Mouse (Mus musculus) heart, embryonic 16.5 days (tissue): ENCODE measurements at regions not wholly inside any gene's neighbourhood (a gene's known extent, or its start where the extent isn't known, plus 50 kb on each side); places are given as distances from the start of the nearest gene placed in this dataset.

ENCODE experiments used
- ATAC-seq: fragments of 200-750 bp; cut with Nextera tagmentation; replicated peaks from 2 replicates; pipeline ENCODE4 v1.8.0; 2017; ENCODE audit warnings: moderate number of reproducible peaks; ENCODE audit not compliant: insufficient read depth, low FRiP score; ENCODE audit errors: extremely low read depth
- H3K27ac ChIP-seq: fragments of 300-500 bp; sonication (generic); 2 replicates; pipeline ENCODE4 v1.5.1; 2014; ENCODE audit warnings: mild to moderate bottlenecking, low read length, control low read depth, moderate library complexity
- H3K27me3 ChIP-seq: fragments of 300-500 bp; sonication (generic); 2 replicates; pipeline ENCODE4 v1.6.1; 2014; ENCODE audit warnings: low read length, mixed read lengths; ENCODE audit not compliant: control insufficient read depth, insufficient read depth
- H3K36me3 ChIP-seq: fragments of 300-500 bp; sonication (generic); 2 replicates; pipeline ENCODE4 v1.6.1; 2014; ENCODE audit not compliant: control insufficient read depth, insufficient read depth
- H3K4me1 ChIP-seq: fragments of 300-500 bp; sonication (generic); 2 replicates; pipeline ENCODE4 v1.6.1; 2014; ENCODE audit warnings: low read length, mixed read lengths; ENCODE audit not compliant: control insufficient read depth, insufficient read depth
- H3K4me2 ChIP-seq: fragments of 300-500 bp; sonication (generic); 2 replicates; pipeline ENCODE4 v1.6.1; 2014; ENCODE audit warnings: low read depth, mild to moderate bottlenecking, control low read depth, low read length
- H3K4me3 ChIP-seq: fragments of 300-500 bp; sonication (generic); 2 replicates; pipeline ENCODE4 v1.5.1; 2014; ENCODE audit warnings: mild to moderate bottlenecking, control low read depth, low read length
- H3K9ac ChIP-seq: fragments of 300-500 bp; sonication (generic); 2 replicates; pipeline ENCODE4 v1.6.1; 2014; ENCODE audit warnings: low read length, control low read depth
- H3K9me3 ChIP-seq: fragments of 300-500 bp; sonication (generic); replicated peaks from 2 replicates; pipeline ENCODE4 v1.6.1; 2016; ENCODE audit warnings: low read length; ENCODE audit not compliant: control insufficient read depth
- WGBS: fragments of 180-500 bp; shearing (Covaris S2); extraction: QIAGEN DNeasy Blood & Tissue Kit; methylation state at CpG from one replicate; pipeline ENCODE4 v1.1.7; 2014; 5-methylcytosine and 5-hydroxymethylcytosine counted together

GRCm38 (mm10) chr12:77667151-77667874 lies 429.4 kb downstream of the Fut8 start:
- 45% methylated on average over 10 of the region's 10 CpGs for WGBS
- Histone ChIP-seq H3K9me3 (no peaks in the 10 kb centered on the region), H3K4me1 (0 out of 2 replicates have a peak, but pooled peaks cover 2% of the 10 kb centered on the region), H3K9ac (no peak overlapping the region), H3K4me2 (no peak overlapping the region), H3K27me3 (peaks cover 6% of the 10 kb centered on the region), H3K36me3 (no peaks in the 10 kb centered on the region), H3K4me3 (no peak overlapping the region), H3K27ac (no peak overlapping the region)
- no peak for ATAC-seq

- ATAC-seq, result peak; percentile 55; the same call in 1 of the 2 replicates
- no peak overlapping the region for H3K4me2 ChIP-seq
- peaks cover 6% of the 10 kb centered on the region for H3K27me3 ChIP-seq
- 2% methylated on average over 6 of the region's 6 CpGs for WGBS
- 0 out of 2 replicates have a peak, but pooled peaks cover 2% of the 10 kb centered on the region for H3K4me1 ChIP-seq
- H3K27ac ChIP-seq, result no peak overlapping the region
- no peak overlapping the region for H3K9ac ChIP-seq
- no peak overlapping the region for H3K4me3 ChIP-seq
- no peaks in the 10 kb centered on the region for H3K9me3 ChIP-seq
- H3K36me3 ChIP-seq, result no peaks in the 10 kb centered on the region
These were observed 429.9 kb downstream of the Fut8 start for GRCm38 (mm10) chr12:77667875-77668204.

GRCm38 (mm10) chr12:77670531-77670930 lies 432.6 kb downstream of the Fut8 start:
- Histone ChIP-seq H3K36me3 (no peaks in the 10 kb centered on the region), H3K9ac (no peak overlapping the region), H3K4me3 (no peak overlapping the region), H3K27ac (no peak overlapping the region), H3K4me2 (no peak overlapping the region), H3K9me3 (no peaks in the 10 kb centered on the region), H3K4me1 (0 out of 2 replicates have a peak, but pooled peaks cover 2% of the 10 kb centered on the region), H3K27me3 (peaks cover 6% of the 10 kb centered on the region)
- WGBS, result 69% methylated on average over 8 of the region's 8 CpGs
- no peak for ATAC-seq

GRCm38 (mm10) chr12:77674352-77674751 lies 436.4 kb downstream of the Fut8 start:
- peaks cover 6% of the 10 kb centered on the region; the same call in 1 of the 2 replicates for H3K27me3 ChIP-seq
- no peak for ATAC-seq
- 56% methylated on average over 2 of the region's 2 CpGs for WGBS

GRCm38 (mm10) chr12:77674755-77675154 lies 436.8 kb downstream of the Fut8 start:
- no peak for ATAC-seq
- Histone ChIP-seq H3K4me2 (no peak overlapping the region), H3K36me3 (no peaks in the 10 kb centered on the region), H3K9me3 (no peaks in the 10 kb centered on the region), H3K4me3 (no peak overlapping the region), H3K4me1 (no peaks in the 10 kb centered on the region), H3K9ac (no peak overlapping the region), H3K27me3 (0 out of 2 replicates have a peak, but pooled peaks cover 4% of the 10 kb centered on the region), H3K27ac (no peak overlapping the region)
- 74% methylated on average over 5 of the region's 5 CpGs for WGBS

More at GRCm38 (mm10) chr12:77674352-77674751, 436.4 kb downstream of the Fut8 start:
- no peak overlapping the region for H3K9ac ChIP-seq
- H3K36me3 ChIP-seq, result no peaks in the 10 kb centered on the region
- no peak overlapping the region for H3K4me2 ChIP-seq
- H3K27ac ChIP-seq, result no peak overlapping the region
- H3K4me1 ChIP-seq, result no peaks in the 10 kb centered on the region
- no peaks in the 10 kb centered on the region for H3K9me3 ChIP-seq
- no peak overlapping the region for H3K4me3 ChIP-seq

- no peak for ATAC-seq
These were observed 440.1 kb downstream of the Fut8 start for GRCm38 (mm10) chr12:77678040-77678439.

GRCm38 (mm10) chr12:77694101-77694500 lies 456.2 kb downstream of the Fut8 start:
- no peak overlapping the region for H3K27ac ChIP-seq
- H3K9me3 ChIP-seq, result no peaks in the 10 kb centered on the region
- ATAC-seq, result no peak
- WGBS, result 57% methylated on average over 6 of the region's 6 CpGs
- H3K4me1 ChIP-seq, result peaks cover 7% of the 10 kb centered on the region
- no peak overlapping the region for H3K4me3 ChIP-seq
- H3K36me3 ChIP-seq, result no peaks in the 10 kb centered on the region
- no peaks in the 10 kb centered on the region for H3K27me3 ChIP-seq
- no peak overlapping the region for H3K9ac ChIP-seq
- no peak overlapping the region for H3K4me2 ChIP-seq

More at GRCm38 (mm10) chr12:77678040-77678439, 440.1 kb downstream of the Fut8 start:
- no peaks in the 10 kb centered on the region for H3K36me3 ChIP-seq
- no peaks in the 10 kb centered on the region for H3K27me3 ChIP-seq
- no peak overlapping the region for H3K27ac ChIP-seq
- no peaks in the 10 kb centered on the region for H3K4me1 ChIP-seq
- H3K9me3 ChIP-seq, result no peaks in the 10 kb centered on the region
- H3K4me3 ChIP-seq, result no peak overlapping the region
- no peak overlapping the region for H3K4me2 ChIP-seq
- WGBS, result 31% methylated on average over 5 of the region's 5 CpGs
- H3K9ac ChIP-seq, result no peak overlapping the region

GRCm38 (mm10) chr12:77696039-77696631 lies 458.2 kb downstream of the Fut8 start:
- 74% methylated on average over 8 of the region's 8 CpGs for WGBS
- ATAC-seq, result no peak
- H3K9ac ChIP-seq, result no peak overlapping the region
- no peaks in the 10 kb centered on the region for H3K27me3 ChIP-seq
- H3K4me3 ChIP-seq, result no peak overlapping the region
- H3K4me2 ChIP-seq, result no peak overlapping the region
- H3K4me1 ChIP-seq, result peaks cover 7% of the 10 kb centered on the region
- H3K9me3 ChIP-seq, result no peaks in the 10 kb centered on the region
- H3K36me3 ChIP-seq, result no peaks in the 10 kb centered on the region
- no peak overlapping the region for H3K27ac ChIP-seq

GRCm38 (mm10) chr12:77696662-77697061 lies 458.7 kb downstream of the Fut8 start:
- no peaks in the 10 kb centered on the region for H3K27me3 ChIP-seq
- H3K4me1 ChIP-seq, result peaks cover 7% of the 10 kb centered on the region
- no peak overlapping the region for H3K4me2 ChIP-seq
- no peak overlapping the region for H3K4me3 ChIP-seq
- H3K9ac ChIP-seq, result no peak overlapping the region
- 77% methylated on average over 4 of the region's 4 CpGs for WGBS
- no peaks in the 10 kb centered on the region for H3K9me3 ChIP-seq
- no peaks in the 10 kb centered on the region for H3K36me3 ChIP-seq
- ATAC-seq, result no peak
- no peak overlapping the region for H3K27ac ChIP-seq
